Mouse (Mus musculus) induced T-regulatory cell, adult 2 months (primary cell): Measurements from ENCODE around the gene Chat.

Source experiments
- DNase-seq: peaks from one replicate; pipeline ENCODE4 v3.0.0-alpha.2; 2012; ENCODE audit warnings: low read depth

Chat gene

GRCm38 (mm10) chr14:32465889-32466288, at the start of gene Chat:
Chat (minus strand) TSS chr14:32465989.
- no peak for DNase-seq

GRCm38 (mm10) chr14:32513336-32514032, 47.7 kb upstream of the Chat start, which contains the start of gene Ercc6:
Ercc6 (plus strand) TSS chr14:32513521.
- peak; percentile 96 for DNase-seq

GRCm38 (mm10) chr14:32512912-32513311, 47.1 kb upstream of the Chat start:
- DNase-seq = no peak

GRCm38 (mm10) chr14:32509443-32509961, 43.7 kb upstream of the Chat start:
- DNase-seq = no peak

GRCm38 (mm10) chr14:32508105-32508835, 42.5 kb upstream of the Chat start:
- no peak for DNase-seq

- no peak for DNase-seq
These were observed 41.4 kb upstream of the Chat start for GRCm38 (mm10) chr14:32507216-32507615.

- no peak for DNase-seq
These were observed 40.5 kb upstream of the Chat start for GRCm38 (mm10) chr14:32506329-32506728.

- DNase-seq = no peak
These were observed 38.1 kb upstream of the Chat start for GRCm38 (mm10) chr14:32503897-32504296.

- DNase-seq = no peak
These were observed 37.2 kb upstream of the Chat start for GRCm38 (mm10) chr14:32502764-32503688.

- DNase-seq = no peak
These were observed 35.5 kb upstream of the Chat start for GRCm38 (mm10) chr14:32501303-32501702.

GRCm38 (mm10) chr14:32496115-32496850, 30.5 kb upstream of the Chat start:
- peak; percentile 18 for DNase-seq

- peak; percentile 60 for DNase-seq
These were observed 26.7 kb upstream of the Chat start for GRCm38 (mm10) chr14:32492521-32492920.

GRCm38 (mm10) chr14:32482061-32482460, 16.3 kb upstream of the Chat start:
- DNase-seq = peak; percentile 71

GRCm38 (mm10) chr14:32477581-32477980, 11.8 kb upstream of the Chat start:
- no peak for DNase-seq

- DNase-seq = no peak
These were observed 10.8 kb upstream of the Chat start for GRCm38 (mm10) chr14:32476559-32476958.

GRCm38 (mm10) chr14:32472996-32473395, 7.2 kb upstream of the Chat start:
- peak; percentile 47 for DNase-seq

GRCm38 (mm10) chr14:32467606-32468005, 1.8 kb upstream of the Chat start:
- no peak for DNase-seq

- no peak for DNase-seq
These were observed 301 bp downstream of the Chat start for GRCm38 (mm10) chr14:32465506-32465870.

GRCm38 (mm10) chr14:32464601-32465505, 936 bp downstream of the Chat start, which contains the start of gene Slc18a3:
Slc18a3 (minus strand) TSS chr14:32464850.
- no peak for DNase-seq
